Mouse (Mus musculus): ENCODE measurements around the gene Tmsb10.
A peak's percentile ranks its signal among the peaks of the same experiment; 100 is the strongest.

The Tmsb10 gene

DNA sequence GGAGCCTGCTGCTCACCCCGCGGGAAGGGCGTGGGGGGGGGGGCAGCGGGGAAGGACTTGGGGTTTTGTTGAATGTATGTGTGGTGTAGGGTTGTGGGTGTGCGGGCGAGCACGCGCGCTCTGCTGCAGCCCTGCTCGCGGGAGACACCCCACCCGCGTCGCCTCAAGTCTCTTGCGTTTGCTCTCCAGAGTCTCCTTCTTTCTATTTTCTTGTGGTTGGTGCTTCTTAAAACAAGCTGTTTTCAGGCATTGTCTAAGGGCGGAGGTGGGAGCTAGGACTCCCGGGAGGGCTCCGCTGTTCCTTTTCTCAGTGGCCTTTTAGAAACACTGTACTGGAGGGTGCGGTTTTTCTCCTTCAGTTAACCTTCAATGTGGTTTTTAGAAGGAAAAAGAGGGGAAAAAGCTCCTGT is at the start of gene Tmsb10:
Gene Tmsb10, minus strand, starts transcription at position 87 of the 410 bp plus-strand sequence.
- DNase-seq (ENCODE audit: low read depth, low spot score) = no peak

DNA sequence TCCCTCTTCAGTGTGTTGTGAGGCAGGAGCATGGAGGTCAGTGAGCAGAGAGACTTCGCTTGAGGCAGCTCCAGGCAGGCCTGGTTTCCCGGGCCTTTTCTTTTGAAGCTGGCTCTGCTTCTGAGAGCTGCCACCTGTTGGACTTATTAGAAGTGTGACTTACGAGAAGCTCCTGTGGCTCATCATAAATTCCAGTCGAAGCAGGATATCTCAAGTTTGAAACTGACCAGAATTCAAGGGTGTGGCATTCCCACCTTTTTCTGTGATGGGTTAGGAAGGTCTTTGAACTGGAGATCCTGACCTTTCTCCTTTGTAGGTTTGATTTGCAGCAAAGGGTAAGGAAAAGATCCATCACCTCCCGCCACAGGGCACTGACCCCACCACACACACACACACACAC is 45.1 kb upstream of the Tmsb10 start:
- DNase-seq (ENCODE audit: low read depth, low spot score) = no peak

DNA sequence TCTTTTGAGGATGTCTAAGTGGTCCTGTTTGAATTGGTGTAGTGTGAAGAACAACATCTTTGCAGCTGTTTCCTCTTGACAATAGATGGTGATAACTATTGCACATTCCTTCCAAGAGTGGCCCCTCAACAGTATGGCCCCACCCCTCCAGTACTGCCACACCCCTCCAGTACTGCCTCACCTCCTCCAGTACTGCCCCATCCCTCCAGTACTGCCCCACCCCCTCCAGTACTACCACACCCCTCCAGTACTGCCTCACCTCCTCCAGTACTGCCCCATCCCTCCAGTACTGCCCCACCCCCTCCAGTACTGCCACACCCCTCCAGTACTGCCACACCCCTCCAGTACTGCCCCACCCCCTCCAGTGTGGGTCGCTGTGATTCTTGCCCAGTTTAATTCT is 43.8 kb upstream of the Tmsb10 start:
- DNase-seq (ENCODE audit: low read depth, low spot score) = no peak

DNA sequence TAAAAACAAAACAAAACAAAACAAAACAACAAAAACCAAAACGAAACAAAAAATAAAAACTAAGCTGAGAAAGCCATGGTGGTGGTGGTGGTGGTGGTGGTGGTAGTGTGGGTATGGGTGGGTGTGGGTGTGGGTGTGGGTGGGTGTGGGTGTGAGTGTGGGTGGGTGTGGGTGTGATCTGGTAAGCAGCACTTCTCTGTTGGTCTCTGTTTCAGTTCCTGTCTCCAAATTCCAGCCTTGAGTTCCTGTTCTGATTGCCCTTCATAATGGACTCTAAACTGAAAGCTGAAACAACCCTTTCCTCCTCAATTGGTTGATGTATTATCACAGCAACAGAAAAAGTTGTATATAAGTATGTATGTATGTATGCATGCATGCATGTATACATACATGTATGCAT is 40.3 kb upstream of the Tmsb10 start:
- no peak for DNase-seq (ENCODE audit: low read depth, low spot score)

DNA sequence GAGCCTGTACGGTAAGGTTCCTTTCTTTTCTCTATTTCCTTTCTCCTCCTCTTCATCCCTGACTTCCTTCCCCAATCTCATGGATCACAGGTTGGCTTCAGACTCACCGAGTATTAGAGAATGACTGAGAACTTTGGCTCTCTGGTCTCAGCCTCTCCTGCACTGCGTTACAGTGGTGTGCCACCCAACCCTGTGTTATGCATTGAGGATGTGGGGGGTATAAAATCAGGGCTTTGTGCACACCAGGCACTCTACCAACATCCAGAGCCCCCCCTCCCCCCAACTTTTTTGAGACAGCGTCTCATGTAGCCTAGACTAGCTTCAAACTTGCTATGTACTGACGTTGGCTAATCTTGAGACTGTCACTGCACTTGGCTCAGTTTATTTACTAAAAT is 35.1 kb upstream of the Tmsb10 start:
- no peak for DNase-seq (ENCODE audit: low read depth, low spot score)

DNA sequence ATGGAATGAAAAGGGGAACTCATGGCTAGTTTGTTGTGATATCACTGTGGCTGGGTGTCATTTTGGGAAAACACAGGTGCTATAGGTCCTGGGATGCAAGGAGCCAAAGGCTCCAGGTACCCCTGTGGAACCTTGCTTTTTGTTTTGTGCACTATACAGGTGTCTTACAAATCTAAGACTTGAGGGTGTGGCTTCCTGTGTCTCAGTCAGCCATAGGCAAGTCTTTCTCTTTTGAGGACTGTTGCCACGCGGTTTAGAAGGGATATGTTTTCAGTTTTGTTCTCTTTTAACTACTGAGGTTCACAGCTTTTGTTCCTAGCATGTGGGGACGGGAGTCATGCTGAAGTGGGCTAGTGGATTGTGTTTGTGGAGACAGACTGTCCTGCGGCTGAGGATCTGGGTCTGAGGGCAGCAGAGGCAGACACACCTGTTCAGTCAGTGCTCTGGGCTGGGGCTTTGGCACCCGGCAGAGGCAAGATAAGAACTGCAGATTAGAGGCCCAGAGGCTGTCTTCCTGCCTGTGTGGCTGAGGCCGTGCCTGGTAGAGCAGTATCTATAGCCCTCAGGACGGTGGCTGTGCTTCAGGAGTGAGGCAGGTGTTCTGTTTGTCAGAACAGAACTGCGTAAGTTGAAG is 34.6 kb upstream of the Tmsb10 start:
- DNase-seq (ENCODE audit: low read depth, low spot score) = no peak

DNA sequence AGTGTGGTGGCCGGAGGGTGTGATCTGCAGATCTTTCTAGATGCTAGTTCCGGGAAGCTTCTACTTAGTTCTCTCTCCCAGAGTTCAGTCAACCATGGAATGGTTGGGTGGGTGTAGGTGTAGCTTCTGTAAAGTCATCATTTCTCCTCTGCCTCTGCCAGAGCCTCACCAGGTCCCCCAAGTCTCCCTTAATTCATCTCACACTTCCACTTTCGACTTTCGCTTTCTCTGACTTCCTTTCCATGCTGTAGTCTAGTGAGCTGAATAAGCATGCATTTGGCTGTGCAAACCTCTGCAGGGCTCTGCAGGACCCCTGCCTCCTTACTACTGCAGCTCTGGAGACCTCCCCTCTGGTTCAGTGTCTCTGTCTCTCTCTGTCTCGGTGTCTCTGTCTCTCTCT is 31.7 kb upstream of the Tmsb10 start:
- DNase-seq (ENCODE audit: low read depth, low spot score) = no peak

DNA sequence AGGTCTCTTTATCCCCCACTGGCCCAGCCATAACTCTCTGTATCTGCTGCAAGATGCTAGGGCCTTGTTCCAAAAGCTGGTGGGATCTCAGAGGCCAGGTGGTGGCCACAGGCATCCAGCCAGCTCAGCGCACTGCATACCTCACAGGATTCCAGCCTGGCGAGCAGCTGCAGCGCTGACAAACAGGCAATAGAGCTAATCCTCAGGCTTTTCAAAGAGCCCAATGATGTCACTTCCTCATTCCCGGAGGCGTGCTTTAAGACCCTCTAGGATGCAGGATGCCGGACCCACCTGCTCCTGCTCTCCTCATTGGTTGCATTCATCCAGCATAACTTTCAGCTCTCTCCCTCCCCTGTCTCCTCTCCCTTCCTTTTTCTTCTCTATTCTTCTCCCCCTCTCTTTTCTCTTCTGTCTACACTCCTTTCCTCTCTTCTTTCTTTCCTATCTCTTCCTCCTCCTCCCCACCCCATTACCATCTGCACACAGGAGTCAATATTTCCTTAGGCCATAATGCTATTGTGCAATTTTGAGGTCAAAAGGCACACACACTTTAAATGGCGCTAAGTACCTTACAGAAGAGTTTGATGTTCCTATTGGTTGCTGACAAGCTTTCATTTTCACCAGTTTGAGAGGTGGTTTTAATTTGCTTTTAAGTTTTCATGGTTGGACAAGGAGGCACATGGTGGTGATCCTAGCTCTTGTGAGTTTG is 30.6 kb upstream of the Tmsb10 start:
- DNase-seq (ENCODE audit: low read depth, low spot score) = no peak

DNA sequence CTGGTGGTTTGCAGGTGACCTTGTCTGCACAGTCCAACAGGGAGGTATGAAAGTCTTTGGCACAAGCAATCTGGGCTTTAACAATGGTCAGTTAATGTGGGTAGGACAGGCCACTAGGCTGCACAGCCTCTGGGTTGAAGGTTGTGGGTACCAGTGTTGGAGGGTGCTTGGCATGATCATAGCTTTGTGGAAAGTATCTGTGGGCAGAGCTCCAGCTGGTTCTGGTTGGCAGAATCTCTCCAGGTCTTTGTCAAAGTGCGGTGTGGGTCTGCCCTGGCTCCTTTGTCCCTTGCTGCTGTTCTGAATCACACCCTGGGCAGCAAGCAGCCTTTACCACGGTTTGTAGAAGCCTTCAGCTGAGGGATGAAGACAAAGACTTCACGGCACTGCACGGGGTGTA is 24.0 kb upstream of the Tmsb10 start:
- DNase-seq (ENCODE audit: low read depth, low spot score) = no peak

DNA sequence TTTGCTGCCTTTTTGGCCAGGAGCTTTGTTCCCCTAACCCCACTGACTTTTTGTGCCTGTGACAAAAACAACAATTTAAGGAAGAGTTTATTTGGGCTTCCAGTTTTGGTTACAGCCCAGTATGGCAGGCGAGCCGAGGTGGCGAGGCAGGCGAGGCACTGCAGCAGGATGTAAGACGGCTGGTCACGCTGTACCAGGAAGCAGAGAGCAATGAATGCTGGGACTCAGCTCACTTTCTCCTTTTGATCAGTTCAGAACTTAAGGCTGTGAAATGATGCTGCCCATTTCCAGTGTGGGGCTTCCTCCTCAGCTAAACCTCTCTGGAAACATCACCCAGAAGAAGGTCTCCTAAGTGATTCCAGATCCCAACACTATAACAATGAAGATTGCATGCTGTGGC is 23.3 kb upstream of the Tmsb10 start:
- DNase-seq (ENCODE audit: low read depth, low spot score) = no peak

DNA sequence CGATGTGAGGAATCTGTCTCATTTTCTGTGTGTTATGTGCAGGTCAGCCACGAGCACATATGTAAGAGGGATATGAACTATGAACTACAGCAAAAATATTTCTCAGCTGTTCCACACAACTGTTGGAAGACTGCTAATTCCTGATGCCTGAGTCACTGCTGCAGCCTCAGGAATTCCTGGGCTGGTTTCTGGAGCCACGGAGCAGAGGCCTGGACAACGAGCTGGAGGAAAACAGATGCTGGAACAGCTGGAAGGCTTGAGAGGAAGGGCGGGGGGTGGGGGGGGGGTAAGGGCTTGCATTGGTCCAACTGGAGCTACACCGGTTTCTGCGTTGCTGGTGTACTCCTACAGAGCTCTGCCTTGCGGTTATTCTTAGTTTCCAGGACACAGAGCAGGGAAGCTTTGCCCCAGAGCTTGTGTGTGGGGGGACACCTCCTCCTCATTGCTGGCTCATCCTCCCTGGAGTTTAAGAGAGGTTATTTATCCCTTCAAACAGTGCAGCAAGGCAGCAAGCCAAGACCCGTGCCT is 22.6 kb upstream of the Tmsb10 start:
- DNase-seq (ENCODE audit: low read depth, low spot score) = peak; percentile 78

DNA sequence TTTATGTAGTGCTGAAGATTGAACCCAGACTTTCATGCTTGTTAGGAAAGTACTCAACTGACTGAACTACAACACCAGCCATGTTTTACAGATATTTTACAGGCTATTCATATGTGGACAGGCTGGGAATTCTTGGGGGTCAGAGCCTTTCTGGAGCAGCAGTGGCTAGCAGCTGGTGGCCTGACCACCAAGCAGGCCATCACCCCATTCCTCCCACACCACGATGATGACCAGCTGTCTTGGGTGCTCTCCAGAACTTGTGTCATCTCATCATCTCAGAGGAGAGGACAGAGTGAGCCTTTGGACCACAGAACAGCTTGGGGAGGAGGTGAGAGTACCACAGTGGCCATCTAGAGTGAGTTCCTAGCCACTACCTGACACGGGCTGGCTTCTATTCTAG is 18.3 kb upstream of the Tmsb10 start:
- no peak for DNase-seq (ENCODE audit: low read depth, low spot score)

DNA sequence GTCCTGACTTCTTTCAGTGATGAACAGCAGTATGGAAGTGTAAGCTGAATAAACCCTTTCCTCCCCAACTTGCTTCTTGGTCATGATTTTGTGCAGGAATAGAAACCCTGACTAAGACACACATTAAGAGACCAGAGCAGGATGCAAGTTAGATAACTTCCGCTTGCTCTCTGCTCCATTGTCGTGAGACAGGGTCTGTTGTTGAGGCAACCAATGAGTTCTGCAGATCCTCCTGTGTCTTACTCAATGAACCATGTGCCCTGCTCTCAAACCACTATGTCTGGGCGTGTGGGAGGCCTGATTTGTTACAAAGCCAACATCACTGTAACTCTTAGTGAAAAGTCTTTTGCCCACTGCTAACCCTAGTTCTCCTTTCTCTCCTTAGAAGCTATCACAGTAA is 12.5 kb upstream of the Tmsb10 start:
- no peak for DNase-seq (ENCODE audit: low read depth, low spot score)

DNA sequence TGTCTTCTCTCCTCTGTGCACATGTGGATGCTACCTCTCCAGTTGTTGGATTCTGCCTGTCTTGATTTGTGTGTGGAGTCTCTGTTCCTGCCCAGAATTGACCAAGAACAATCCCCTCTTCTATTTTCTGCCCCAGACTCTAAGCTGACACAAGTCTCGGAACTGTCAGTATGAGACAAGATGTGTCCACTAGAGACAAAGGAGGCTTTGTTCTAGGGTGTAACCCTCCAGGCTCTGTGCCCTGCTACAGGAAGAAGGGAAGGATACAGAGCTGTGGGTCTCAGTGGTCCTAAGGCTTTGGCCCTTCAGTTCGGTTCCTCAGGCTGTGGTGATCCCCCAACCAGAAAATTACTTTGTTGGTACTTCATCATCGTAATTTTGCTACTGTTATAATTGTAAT is 11.2 kb upstream of the Tmsb10 start:
- no peak for DNase-seq (ENCODE audit: low read depth, low spot score)

DNA sequence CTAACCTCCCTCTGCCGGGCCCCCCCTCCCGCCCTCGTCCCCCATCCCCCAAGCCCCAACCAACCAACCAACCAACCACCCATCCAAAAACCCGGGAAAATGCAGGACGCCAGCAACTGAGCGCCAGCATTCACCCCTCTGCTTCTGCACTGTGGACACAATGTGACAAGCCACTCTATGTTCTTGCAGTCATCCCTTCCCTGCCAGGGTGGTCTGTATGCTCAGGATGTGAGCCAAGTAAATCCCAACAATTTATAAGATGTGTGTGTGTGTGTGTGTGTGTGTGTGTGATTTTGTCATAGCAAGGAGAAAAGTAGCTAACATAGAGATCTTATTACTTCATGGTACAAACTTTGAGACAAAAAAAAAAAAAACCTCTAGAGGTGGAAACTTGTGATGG is 6.7 kb upstream of the Tmsb10 start:
- DNase-seq (ENCODE audit: low read depth, low spot score) = no peak

DNA sequence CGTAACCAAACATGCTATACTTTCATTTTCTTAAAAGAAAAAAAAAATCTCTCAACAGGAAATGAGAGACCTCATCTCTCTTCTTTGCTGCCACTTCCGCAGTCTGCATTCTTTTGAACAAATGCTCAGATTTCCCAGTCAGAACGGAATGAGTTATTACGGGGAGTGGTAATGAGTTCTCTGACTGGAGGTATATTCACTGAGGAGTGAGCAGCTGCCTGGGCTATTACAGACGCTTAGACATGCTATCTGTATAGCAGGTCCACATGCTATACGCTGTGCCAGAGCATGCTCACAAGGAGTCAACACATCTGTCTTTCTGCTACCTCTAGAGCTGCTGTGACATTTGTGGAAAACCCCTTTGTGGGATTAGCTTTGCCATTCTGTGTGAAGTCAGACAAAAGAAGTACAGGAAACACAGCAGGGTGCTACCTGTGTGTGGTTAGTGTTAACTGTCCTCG is 3.8 kb upstream of the Tmsb10 start:
- DNase-seq (ENCODE audit: low read depth, low spot score) = no peak

DNA sequence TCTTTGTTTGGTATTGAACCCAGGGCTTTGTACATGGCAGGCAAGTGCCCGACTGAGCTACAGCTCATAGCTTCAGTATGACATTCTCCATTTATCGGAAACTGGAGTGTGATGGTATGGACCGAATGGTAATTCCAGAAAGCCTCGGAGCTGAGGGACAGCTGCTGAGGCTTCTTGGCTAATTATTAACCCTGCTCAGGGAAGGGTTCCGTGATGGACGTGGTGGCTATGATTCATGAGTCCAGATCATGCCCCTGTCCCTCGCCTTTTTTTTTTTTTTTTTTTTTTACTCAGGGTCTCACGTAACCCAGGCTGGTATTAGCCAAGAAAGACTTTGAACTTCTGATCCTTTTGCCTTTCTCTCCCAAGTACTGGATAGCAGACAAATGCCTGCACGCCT is 3.1 kb upstream of the Tmsb10 start:
- no peak for DNase-seq (ENCODE audit: low read depth, low spot score)

DNA sequence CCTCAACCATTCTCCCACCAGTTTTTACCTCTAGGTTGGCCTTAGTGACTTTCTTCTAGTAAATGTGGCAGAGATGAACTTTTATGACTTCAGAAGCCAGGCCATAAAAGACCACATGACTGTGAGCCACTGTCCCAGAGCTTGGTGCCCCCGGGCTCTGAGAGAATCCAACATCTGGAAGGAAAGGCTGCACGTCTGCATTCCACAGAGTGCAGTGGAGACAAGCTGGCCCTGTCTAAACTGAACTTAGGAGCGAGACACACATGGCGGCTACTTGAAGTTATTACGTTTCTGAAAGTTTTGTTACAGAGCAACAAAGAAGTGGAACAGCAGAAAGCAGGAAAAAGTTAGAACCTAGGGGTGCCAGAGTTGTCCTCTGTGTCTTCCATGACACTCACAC is 2.1 kb upstream of the Tmsb10 start:
- DNase-seq (ENCODE audit: low read depth, low spot score) = no peak

DNA sequence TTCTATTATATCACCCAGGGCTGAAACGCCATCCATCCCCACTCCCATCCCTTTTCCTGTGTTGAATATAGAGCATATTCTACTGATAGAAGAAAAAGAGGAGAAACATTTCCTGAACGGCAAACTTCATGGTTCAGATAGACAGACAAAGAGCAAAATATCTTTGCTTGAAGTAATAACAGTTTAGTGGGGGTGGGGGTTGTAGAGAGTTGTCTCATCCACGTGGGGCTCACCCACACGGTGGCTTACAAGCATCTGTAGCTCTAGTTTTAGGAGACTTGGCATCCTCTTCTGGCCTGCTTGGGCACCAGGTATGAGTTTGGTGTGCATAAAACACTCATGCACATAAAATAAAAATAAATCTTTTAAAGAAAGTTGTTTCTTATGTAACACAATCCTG is 627 bp upstream of the Tmsb10 start:
- no peak for DNase-seq (ENCODE audit: low read depth, low spot score)

DNA sequence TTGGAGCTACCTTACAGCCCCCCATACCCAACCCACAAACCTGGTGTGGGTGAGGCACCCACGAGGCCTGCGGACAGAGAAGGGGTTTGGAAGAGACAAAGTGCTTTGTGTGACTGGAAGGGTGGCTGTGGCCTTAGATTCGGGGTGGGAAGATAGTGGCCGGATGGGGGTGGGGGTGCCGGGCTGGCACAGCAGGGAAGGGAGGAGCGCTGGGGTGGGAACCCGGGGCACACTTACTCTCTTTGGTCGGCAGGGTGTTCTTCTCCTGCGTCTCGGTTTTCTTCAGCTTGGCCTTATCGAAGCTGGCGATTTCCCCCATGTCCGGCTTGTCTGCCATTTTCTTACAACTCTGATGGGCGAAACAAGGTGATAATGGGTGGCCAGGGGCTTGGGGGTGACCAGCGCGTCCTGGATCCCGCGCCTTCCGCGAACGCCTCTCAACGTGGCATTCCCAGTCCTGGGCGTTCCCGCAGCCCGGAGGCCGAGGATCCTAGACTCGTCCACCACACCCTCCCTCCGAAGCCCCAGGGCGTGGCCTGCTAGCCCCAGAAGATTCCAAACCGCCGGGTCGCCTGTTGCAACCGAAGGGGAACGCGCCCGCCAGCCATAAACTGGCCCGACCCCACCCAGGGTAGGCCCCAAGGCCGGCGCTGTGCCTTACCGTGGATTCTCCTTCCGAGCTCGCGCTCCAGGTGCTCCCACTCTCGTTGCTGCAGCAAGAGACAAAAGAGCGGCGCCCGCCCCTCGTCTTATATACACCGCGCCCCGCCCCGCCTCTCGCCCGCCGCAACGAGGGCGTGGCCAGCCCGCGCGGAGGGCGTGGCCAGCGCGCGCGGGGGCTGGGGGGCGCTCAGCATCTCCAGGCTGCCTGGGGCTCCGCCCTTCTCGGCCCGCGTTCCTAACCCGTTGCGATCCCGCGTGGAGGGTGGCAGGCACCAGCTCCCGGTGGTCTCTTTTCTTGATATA is 589 bp downstream of the Tmsb10 start:
- peak; percentile 47 for DNase-seq (ENCODE audit: low read depth, low spot score)

DNA sequence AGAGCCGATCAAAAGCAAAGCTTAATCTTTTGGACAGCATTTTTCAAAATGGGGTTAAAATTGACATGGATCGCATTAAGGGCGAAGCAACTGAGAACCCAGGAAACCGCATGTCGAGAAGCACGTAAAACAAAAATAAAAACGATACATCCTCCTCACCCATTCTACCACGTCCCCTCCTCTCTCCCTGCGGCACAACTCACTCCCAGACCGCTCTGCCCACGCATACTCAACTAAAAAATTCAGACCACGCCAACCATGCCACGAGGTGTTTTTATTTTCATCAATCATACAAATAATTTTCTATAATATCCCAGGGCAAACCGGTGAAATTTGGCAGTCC is 1.5 kb downstream of the Tmsb10 start:
- no peak for DNase-seq (ENCODE audit: low read depth, low spot score)

Measured in skeletal muscle tissue, adult 2 months (tissue).